Mouse (Mus musculus): ENCODE data around the gene Nxph3.

- no peak for TF ChIP-seq GATA2 (IDR thresholded peaks at IDR 0.05; ENCODE audit: borderline replicate concordance, low read depth, low read length)
- TF ChIP-seq CTCF (IDR thresholded peaks at IDR 0.05; ENCODE audit: low read depth, low read length): no peak
- no peak for TF ChIP-seq POLR2AphosphoS5 (IDR thresholded peaks at IDR 0.05; ENCODE audit: insufficient replicate concordance, low read depth, low read length)
- TF ChIP-seq TAL1 (conservative IDR thresholded peaks at IDR 0.05; ENCODE audit: low read depth, low read length): no peak
- no peak for TF ChIP-seq GATA1 (IDR thresholded peaks at IDR 0.05; ENCODE audit: borderline replicate concordance, low read length)
Observed at GRCm38 (mm10) chr11:95507041-95507716, 7.2 kb downstream of the Nxph3 start.

Data from G1E (cell line).